Mouse (Mus musculus) left cerebral cortex, adult 9 months (tissue): ENCODE data around the gene Irx5.

Experiments used
- DNase-seq, 2 experiments: peaks; one replicate each; pipeline ENCODE4 v3.0.0; 2022; ENCODE audit warnings: low spot score in 2 of 2

The Irx5 gene

DNA sequence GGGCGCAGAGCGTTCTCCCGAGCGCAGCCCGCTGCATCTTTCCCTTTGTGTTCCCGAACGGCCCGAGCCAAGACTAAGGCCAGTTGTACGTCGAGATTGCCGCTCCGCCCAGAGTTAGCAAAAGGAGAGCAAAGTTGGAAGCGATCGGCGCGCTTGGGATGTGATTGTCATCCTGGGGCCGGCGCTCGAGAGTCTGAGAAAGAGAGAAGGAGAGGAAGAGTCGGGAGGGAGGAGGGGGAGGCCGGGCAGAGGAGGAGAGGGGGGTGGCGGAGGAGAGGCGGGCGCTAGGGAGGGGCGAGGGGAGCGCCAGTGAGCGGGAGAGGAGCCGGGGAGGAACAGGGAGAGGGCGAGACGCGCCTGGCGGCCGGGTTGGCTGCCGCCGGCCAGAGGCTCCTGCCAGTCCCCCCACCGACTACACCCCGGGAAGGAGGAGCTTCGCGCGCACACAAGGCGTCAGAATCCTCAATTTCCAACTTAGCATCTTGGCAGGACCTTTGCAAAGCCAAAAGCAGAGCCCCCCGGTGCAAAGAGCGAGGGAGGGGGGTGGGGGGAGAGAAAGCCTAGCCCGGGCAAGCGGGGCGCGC is at the start of gene Irx5:
Gene Irx5 (plus strand): TSS at position 228 of the 584 bp plus-strand sequence.
- DNase-seq = no peak

DNA sequence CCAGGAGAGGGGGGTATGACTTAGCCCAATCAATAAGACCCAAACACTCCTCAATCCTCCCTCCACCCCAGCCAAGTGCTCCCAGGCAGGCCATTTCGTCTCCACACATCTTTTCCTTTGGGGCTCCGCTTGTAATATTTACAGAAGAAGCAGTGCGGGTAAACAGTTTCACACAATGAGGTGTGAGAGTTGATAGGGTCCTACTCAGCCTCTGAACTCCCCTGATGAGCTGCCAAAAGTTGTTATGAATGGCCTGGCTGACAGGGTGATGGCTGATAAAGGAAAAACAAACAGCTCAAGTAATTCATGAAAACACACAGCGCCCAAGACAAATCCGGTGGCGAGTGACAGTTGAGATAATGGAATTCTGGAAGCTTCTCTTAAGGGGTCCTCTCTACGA is 45.2 kb upstream of the Irx5 start:
- no peak for DNase-seq

DNA sequence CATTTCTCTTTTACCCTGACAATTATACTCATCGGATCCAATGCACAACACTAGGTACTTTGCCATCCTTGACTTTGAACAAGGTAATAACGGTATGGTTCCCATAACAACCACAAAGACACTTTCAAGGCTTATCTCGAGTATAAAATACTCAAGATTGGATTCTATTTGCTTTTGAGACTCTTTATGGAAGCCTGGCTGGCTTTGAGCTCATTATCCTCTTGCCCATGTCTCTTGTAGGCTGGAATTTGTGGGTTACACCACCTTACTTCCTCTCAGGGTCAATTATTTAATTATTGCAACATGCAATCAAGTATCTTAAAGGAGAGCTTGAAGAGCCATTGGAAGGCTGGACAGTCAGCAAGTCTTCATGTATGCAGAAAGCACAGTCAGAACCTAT is 43.7 kb upstream of the Irx5 start:
- DNase-seq = no peak

DNA sequence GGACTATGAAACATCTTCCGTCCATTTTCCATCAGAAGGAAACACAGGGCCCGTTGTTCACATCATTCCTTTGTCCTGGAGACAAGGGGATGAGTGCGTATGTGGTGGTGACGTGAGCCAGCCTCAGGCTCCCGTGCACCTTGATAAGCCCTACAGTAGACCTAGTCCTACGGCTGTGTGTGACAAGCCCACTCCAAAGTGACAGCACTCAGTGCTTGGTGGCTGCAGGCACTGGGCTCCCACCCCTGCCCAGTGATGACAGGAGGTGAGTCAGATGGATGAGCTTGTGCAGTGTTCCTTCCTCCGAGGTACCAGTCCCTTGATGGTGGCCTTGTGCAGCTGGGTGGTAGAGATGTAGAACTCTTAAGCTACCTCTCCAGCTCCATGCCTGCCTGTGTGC is 33.7 kb upstream of the Irx5 start:
- no peak for DNase-seq

DNA sequence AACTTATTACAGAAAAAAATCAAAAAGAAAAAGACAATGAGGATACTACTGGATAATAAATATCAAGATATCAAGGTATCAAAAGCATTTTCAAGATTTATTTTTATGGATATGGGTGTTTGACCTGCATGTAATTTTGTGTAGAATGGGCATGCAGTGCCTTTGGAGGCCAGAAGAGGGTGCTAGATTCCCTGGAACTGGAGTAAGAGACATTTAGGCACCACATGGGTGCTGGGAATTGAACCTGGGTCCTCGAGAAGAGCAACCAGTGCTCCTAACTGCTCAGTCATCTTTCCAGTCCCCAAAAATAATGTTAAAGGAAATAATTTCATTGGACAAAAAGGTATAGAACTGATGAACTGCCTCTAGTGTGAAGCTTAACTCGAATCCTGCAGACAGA is 30.2 kb upstream of the Irx5 start:
- no peak for DNase-seq

DNA sequence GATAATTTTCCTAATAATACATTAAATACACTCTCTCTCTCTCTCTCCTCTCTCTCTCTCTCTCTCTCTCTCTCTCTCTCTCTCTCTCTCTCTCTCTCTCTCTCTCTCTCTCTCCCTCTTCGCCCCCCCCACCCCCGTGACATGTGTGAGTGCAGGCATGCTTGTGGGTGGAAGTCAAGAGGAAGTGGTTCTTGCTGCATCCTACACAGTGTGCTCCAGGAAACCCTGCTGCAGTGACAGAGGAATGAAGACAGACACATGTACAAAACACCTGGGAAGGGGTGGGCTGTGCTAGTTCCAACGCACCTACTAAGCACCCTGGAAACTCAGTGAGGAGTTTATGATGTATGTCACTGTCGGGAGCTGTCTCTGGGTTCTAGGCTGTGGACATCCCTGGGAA is 28.2 kb upstream of the Irx5 start:
- no peak for DNase-seq

DNA sequence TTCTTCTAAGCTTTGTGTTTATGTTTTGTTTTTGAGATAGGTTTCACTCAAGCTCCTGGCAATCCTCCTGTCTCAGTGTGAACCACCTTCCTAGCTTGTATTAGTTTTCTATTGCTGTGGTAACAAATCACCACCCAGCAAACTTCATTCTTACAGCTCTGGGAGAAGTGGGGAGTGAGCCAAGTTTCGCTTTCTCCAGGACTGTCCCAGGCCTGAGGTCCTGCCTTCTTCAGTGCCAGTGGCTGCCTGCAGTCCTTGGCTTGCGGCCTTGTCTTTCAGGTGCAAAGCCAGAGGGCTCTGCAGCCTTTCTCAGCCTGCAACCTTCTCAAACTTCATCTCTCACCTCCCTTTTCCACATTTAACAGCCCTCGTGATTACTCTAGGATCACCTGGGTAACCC is 25.6 kb upstream of the Irx5 start:
- no peak for DNase-seq

DNA sequence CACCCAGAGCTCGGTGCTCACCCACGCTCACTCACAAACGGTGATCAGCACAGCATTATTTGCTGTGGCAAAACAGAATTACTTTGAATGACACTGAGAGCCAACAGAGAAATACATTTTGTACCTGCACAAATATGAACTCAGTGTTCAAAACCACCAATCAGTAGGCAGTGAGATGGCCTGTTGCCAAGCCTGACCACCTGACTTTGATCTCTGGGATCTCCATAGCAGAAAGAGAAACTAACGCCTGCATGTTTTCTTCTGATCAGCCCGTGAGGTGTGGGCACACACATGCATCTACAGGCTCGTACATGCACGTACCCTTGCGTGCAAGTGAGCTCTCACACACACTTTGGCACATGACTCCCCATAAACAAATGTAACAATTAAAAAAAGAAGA is 24.0 kb upstream of the Irx5 start:
- no peak for DNase-seq

DNA sequence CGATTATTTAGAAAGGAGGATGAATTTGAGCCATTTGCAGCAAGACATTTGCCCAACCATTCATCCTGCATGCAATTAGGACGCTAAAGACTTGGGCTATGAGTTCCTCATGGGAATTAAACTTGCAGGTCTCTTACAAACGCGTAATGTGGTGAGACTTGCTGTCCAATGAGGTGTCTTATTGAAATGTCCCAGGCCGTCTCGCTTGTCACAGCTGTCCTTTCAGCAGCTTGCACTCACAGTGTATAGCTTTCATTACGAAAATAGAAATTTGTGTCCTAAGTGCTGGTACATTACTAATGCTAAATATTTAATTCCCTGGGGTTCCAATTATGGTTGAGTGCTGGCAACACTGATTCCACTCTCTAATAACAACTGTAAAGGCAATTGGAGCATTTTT is 22.3 kb upstream of the Irx5 start:
- DNase-seq = no peak

DNA sequence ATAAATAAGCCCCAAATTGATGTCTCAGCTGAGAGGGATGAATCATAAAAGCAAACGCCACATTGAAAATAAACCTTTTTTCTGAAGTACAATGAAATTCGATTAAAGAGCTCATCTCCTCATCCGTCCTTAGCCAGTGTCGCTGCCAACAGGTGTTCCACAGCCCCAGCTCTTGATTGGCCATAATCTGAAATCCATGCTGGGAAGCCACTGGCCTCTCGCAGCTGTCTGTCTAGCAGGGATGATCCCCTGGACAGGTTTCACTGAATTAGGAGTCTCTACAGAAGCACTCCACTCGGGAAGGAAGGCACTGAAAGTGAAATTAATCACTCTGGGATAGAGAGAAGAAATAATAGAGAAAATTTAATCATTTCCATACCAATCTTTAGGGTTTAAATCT is 21.4 kb upstream of the Irx5 start:
- DNase-seq = no peak

DNA sequence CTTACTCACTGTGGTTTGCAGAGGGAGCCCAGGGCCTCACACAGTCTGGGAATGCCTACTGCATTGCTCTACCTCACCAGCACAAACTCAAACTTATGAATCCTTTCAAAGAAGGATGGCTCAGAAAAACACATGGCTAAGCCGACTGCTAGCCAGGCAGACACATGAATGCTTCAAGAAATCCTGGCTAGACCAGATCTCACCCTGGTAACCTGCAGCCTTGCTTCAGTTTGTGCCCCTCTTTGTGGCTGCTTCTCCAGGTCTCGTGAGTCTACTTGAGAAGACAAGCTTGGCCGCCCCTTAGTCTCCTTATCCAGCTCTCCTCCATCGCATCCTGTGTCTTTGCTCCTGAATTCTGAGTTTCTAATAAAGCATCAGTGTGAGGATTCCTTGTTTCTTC is 13.9 kb upstream of the Irx5 start:
- DNase-seq = no peak

DNA sequence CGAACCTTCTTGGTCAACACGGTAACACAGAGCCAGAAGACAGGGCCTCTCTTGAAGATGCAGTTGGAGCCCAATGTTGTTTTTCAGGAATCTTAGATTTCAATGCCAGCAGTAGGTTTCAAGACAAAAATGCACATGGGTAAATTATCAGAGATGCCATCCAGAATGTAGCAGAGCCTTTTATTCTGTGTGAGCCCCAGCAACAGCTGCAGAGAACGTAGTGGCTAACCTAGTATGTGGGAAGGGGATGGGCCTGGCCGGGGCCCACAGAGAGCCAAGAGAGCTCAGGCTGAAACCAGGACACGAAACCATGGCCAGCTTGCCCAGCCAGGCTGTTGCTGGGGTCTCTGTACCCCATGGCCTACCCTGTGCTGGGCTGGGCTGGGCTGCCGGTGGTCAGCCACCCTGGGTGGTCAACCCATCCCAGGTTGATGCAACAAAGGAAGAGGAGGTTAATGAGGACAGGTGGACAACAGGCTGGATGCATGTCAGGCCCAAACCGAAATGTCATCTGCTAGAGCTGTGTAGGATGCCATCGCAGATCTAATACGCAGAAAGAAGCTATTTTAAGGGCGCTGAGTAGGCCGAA is 7.4 kb upstream of the Irx5 start:
- DNase-seq = no peak

DNA sequence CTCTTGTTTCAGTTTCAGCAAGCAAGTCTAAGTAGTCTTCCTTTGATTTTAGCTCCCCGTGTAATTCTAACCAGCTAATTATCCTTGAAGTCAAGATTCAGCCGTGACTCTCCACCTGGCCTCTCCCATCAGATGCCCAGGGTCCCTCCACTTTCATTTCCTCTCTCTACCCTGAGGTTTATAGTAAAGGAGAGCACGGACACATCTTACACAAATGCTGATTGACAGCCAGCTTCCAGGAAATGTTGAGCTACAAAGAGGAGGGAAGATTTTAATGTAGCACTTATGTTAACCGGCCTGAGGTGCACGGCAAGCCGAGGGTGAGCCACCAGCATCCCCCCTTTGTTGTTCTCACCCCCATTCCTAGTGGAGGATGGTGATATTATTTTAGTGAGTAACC is 4.0 kb upstream of the Irx5 start:
- DNase-seq = no peak

DNA sequence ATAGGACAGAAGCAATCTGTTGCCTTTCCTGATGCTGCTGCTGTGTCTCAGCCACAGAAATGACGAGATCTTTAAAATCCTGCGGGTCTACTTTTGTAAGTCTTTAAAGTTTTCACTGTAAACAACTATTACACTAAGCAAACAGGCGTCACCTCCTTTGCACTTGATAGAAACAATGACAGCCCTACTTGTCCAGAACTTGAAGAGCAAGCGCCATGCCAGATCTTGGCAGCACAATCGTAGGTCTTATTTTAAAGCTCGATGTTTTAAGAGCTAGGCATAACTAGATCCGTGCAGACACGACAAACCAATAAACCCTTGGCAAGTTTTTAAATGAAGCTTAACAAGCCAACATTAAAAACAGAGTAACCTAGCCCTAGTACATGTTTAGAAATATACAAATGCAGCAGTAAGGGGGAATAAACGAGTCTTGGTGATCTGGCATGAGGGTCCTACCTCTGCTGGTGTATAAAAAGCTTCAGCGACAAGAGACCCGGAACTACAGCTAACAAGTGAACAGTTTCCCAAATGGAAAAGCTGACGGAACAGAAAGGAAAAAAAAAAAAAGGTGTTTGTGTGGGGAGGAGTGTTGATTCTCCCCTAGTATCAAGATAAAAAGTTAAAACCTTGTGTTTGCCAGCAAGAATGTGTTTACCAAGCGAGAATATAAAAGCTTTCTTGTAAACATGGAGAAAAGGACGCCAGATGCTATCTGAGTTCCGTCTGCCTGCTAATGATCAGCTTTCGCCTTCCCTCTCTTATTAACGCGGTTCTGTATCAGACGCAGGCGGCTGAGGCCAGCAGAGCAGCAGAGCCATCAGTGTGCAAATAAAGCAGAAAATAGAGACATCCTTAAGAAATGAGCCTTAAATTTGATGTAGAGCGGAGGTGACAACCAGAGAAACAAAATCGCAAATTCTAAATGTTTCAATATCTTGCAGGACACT is 2.6 kb upstream of the Irx5 start:
- DNase-seq = no peak

DNA sequence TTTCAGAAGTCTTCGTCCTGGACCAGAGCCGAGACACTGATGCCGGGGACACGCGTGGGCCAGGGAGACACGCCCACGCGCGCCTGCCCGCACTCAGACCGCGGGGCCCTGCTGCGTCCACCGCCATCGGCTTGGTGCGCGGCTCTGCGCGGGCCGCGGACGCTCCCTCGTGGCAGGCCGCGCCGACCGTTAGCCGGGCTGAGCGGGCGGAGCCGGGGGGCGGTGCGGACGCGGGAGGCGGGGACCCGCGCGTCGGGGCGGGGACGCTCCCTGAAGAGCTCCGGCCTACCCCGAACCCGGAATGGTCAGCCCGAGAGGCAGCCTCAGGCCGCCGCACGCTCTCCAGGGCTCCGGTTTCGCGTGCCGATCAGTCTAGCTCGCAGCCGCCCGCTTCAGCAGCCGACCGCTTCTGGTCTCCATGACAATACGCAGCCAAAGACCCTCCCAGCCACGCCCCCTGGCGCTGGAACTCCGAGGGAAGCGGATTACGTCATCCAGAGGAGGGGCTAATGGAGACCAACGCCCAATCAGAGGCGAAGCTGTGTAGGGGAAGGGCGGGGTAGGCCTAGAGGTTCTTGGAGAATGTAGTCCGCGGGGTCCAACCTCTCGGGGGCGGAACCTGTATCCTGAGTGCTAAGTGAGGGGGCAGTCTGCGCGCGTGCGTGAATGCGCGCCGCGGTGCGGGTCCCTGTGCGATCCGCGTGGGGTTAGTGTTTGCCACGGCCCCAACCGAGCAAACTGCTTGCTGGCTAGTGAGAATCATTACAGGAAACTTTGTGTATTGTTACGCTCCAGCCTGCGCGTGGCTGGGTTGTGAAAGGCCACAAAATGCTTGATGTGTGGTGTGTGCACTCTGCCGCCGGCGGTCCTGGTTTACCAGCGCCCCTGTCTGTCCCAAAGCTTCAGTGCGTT is 1.5 kb upstream of the Irx5 start:
- DNase-seq = peak; percentile 85 to 94

DNA sequence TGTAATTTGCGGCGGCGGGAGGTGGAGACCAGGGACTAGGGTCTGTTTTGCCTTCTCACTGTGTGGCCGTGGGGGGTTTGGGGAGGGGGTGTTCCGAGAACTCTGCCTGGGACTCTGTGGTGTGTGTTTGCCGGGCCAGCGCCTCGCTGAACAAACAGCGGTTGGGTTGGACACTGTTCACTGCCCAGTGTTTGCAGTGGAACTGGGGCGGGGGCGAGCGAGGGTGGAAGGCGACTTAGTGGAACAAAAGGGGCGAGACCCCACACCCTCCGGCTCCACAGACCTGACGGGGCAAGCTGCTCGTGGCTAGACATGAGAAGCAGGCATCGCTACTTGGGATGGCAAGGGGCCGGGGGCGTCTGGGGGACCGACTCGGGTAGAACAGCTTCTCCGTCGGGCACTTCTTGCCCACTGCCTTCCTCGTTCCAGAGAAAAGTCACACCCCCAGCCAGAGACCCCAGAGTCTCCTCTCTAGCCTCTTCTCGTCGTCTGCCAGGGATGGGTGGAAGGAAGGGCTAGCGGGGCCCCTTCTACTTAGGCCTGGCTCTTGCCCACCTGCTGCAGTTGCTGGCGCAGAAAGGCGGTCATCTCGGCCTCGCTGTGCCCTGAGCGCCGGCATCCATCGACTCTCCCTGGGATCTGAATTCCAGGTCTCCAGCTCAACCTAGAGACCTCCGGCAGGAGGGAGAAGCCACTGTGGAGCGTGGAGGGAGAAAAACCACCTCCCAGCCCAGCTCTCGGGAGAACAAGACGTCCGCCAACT is 631 bp upstream of the Irx5 start:
- DNase-seq = no peak

DNA sequence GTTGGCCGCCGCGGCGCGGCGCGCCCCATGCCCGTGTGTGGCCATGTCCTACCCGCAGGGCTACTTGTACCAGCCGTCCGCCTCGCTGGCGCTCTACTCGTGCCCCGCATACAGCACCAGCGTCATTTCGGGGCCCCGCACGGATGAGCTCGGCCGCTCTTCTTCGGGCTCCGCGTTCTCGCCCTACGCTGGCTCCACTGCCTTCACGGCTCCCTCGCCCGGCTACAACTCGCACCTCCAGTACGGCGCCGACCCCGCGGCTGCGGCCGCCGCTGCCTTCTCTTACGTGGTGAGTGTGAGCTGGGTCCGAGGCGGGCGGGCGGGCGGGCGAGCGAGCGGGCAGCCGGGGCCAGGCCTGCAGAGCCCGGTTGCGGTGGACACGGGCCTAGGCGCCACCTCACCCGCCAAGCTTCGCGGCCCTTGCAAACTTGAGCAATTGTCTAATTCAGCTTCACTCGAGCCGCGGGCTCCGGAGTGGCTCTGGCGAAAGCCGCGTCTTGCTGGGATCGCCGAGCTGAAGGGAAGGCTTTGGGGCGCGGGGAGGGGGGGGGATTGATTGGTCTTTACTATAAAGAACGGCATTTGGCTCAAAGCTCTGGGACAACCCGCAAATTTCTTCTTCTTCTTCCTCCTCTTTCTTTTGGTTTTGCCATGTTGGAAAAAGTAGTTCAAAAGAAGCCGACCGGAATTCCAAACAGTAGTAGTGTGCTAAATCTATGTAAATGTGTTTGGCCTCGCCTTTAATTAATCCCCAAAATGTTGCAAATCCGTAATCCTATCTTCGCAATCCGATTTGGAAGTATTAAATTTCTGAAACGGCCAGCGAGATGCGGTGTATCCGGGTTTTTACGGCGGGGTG is 945 bp downstream of the Irx5 start:
- no peak for DNase-seq

DNA sequence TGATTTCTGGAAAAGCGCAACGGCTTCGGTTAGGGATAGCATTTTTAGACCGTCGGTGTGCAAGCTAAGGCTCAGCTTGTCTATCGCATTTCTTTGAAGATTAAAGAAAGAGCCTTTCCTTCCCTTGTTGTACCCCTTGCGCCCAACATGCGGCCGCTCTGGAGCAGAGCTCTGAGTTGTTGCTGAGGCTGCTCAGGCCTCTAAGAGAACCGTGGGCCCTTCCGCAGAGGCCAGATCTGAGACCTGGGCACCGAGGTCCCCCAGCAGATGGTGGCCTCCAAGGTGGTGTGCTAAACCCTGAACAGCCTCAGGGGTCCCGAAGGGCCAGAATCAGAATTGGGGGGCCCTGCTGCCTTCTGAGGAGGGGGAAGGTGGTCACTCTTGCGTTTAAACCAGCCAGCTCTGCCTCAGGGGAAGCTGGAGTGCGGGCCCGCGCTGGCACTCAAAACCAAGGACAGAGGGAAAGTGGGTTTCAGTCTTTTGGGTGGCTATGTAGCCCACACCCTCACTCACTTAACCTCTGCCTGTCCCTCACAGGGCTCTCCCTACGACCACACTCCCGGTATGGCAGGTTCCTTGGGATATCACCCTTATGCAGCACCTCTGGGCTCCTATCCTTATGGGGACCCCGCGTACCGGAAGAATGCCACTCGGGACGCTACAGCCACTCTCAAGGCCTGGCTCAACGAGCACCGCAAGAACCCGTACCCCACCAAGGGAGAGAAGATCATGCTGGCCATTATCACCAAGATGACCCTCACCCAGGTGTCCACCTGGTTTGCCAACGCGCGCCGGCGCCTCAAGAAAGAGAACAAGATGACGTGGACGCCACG is 1.8 kb downstream of the Irx5 start:
- no peak for DNase-seq

DNA sequence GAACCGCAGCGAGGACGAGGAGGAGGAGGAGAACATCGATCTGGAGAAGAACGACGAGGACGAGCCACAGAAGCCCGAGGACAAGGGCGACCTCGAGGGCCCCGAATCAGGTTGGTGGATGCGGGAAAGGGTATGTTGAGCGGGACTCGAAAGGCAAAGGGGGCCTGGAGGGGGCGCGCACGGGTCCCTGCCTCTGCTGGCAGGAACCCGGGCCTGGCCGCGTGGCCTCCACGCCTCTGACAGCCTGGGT is 2.3 kb downstream of the Irx5 start:
- no peak for DNase-seq
